Mouse (Mus musculus) CD4-positive helper T cell, adult 2 months (primary cell): ENCODE measurements at regions not wholly inside any gene's neighbourhood (a gene's known extent, or its start where the extent isn't known, plus 50 kb on each side); places are given as distances from the start of the nearest gene placed in this dataset.

Experiments used
- DNase-seq: peaks from one replicate; pipeline ENCODE4 v3.0.0-alpha.2; 2012; ENCODE audit warnings: low read depth, missing footprints, low spot score

DNA sequence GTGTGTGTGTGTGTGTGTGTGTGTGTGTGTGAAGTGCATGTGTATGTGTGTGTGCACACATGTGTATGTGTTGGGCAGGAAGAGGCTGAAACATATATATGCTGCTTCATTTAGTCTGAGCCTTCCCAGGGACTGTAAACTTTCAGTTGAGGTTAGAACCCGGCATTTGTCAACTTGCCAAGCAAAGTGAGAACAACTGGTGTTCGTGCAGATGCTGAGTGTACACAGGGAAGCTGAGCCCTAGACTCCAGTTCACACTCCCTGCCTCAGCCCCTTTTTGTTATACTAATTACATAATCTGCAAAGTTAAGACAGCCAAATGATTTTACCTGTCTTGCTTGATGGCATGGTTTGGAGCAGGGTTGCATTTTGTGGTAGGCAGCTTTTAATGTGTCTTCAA is 87.7 kb upstream of the Pkn2 start:
- no peak for DNase-seq

DNA sequence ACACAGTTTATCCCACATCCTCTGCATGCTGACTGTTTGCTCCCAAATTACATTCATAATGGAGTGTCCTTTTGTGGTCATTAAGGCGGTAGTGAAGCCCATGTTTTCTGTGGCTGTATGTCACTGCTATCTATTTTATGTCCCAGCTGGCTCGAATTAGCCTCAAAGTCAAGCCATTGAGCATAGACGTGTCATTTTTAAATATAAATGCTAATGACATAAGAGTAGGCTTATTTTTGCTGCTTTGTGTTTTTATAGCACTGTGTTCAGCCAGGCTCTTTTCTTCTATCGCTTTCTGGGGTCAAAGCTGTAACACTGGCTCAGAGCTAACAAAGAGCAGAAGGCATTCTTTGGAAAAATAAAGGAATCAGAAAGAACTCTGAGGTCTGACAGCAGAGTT is 83.8 kb upstream of the Pkn2 start:
- DNase-seq: no peak

DNA sequence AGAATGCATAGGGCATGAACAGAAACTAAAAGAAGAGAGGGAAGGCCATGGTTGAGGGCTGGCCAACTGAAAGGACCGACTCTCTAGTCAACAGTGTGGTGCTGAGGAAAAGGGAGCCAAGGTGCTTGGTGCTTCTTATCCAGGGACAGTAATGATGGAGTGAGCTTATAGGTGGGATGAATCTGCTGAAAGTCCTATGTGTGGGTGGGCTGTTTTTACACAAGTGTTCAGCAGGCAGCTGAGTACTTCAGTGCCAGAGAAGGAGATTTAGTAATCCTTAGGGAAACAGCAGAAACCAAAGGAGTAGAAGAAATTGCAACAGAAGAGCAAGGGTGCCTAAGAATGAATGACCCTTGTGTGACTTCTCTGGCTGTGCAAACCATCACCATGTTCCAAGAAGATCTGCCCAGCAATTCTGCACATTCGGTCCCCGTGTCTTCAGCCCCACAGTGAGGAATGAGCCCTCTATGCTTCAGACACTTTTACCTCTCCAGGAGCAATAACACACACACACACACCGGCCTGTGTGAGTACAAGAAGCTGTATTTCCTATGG is 82.1 kb upstream of the Pkn2 start:
- DNase-seq: no peak

DNA sequence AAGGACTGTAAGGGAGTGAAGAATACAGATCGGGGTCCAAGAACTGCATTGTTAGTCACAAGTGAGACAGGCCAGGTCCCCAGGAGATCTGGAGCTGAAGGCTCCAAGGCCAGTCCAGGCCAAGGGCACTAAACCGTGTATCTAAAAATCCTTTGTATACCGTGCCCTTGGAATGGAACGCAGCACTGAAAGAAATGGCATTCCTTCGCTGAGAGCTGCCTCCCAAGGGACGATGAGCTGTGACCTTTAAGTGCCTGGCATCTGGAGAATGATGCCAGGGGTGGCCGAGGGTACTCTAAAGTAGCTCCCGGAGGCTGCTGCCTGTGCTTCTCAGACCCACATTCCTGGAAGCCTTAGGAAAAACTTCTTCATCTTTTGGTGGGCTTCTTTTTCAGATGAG is 76.0 kb upstream of the Pkn2 start:
- DNase-seq: no peak

DNA sequence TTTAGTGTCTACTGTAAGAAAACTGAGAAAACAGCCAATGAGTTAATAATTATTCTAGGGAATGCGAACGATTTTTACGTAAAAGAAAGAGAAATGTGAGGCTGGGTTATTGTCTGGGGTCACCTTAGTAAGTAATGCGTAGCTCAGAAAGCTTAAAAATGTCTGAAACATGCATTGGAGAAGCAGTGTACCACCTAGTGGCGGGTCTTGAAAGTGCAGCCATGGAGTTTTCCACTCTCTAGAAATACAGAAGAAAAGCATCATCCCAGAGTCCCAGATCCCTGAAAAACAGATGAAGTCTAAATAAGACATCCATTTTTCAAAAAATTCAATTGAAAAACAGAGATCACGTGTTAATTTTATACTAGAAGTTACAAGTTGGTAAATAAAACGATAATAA is 67.0 kb upstream of the Pkn2 start:
- DNase-seq: peak; percentile 38

DNA sequence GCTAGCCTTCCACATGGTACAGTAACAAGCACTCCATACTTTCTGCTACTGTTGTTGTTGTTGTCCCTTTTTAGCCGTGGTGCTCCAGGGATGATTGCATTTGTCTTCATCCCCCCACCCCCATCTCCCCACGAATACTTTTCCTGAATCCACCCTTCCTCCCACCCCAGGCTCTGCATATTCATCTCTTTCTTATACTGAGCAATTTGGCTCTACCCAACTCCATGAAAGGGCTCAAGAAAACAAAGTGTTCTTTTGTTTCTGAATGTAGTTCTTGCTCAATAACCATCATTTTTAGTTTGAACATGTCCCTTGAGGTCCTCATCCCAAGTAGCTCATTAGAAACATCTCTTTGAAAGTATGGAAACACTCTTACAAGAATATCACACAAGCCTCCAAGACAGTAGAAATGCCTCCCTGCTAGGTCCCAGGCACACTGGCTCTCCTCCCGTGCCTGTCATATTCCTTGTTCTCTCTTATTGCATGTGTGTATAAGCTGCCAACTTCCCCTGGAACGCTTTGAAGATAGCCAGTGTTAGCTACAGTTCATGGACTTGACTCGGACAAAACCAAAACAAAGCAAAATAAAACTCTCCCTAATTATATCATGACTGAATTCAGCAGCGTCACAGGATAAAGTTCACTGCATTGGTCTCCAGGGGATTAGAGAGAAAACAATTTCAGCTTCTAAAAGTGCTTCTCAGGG is 59.7 kb upstream of the Pkn2 start:
- DNase-seq: no peak

DNA sequence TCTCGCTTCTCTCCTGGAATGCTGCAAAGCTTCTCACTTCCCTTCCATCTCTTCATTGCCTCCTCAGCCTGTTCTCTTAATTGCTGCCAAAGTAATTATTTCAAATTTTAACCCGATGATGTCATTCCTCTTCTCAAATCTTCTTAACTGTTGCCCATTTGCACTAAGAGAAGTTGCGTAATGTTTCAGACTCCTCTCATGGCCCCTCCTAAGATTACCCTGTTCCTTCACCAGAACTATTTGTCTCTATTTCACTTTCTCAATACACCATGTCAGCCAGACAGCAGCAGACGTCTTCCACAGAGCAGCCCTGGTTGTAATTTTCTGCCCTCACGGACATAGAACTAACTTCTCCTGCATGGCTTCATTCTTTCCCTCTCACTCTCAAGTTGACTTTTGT is 59.1 kb upstream of the Pkn2 start:
- no peak for DNase-seq

DNA sequence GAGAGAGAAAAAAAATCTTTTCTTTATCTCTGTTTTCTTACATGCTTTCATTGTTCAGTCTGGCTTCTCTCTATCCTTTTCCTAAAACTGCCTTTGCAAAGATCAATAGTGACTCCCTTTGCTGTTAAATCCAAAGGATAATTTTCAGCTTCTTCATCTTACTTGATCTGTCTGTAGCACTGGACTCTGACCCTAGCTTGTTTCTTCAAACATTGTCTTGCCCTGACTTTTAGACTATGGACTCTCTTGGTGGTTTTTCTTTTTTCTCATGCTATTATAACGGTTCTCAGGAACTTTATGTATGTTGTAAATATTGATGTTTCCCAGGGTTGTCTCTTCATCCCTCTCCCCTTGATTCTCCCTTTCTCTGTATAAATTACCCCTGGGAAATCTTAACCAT is 58.0 kb upstream of the Pkn2 start:
- DNase-seq: no peak

DNA sequence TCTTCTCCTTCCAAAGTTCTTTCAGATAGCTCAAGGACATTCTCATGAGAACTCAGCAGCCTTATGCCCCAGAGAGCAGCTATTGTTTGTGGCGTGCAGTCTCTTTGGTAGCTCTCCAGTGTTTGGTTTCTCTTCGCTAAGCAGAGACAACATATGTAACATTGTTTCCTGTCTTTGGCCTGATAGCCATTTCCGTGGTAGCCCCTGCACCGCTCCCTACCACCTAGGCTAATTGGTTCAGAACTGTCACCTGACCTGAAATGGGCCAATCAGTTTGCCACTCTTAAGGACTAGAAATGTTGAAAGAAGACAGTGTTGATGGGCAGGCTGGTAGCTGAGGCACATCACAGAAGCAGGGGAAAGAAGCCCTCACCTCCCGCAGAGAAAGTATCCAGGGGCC is 54.1 kb upstream of the Pkn2 start:
- no peak for DNase-seq

DNA sequence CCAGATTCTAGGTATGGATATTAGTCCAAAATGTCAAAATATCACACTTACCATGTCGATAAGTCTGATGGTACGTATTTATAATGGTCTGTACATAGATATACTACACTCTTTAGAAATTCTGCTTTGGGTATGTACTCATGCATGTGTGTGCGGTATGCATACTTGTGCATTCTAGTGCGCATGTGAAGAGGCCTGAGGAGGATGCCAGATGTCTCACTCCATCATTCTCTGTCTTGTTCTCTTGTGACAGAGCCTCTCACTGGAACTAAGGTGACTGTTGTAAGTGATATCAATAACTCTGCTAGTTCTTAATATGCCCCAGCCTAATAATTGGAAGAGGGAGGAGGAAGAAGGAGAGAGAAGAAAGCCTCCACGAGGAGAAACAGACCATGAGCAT is 52.5 kb upstream of the Pkn2 start:
- DNase-seq: no peak

DNA sequence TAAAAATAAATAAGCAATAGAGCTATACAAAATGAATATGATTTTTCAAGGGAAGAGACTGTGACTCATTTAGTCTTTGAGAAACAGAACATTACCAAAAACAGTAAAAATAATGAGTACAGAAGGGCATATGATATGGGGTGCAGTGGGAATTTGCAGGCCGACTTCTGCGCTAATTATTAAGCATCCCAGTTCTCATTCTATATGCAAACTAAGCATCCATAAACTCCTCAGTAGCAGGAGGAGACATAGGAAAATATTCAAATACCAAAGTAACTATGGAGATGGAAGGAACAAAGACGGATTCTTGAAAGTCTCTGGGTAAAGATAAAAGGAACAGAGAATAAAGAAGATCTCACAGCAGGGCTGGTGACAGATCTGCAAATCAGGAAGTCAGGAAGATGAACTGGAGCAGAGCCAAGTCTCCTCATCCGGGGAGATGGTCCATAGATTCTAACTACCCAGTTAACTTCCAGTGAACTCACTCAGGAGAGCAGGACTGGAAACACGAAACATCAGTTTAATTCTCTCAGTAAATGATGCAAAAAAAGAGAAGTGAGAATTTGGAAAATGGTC is 52.0 kb upstream of the Pkn2 start:
- no peak for DNase-seq
